Mouse (Mus musculus) MEL (cell line): ENCODE measurements around the gene Rgs11.
A peak's percentile ranks its signal among the peaks of the same experiment; 100 is the strongest.

Source experiments
- CTCF ChIP-seq, 3 experiments: IDR thresholded peaks in 2 of 3; conservative IDR thresholded peaks in 1 of 3; 2 replicates each; pipeline ENCODE4 v1.5.1; 2011 to 2012; ENCODE audit warnings: low read length in 3 of 3, low read depth in 2 of 3, mild to moderate bottlenecking in 2 of 3, improper control_type of control experiment in 1 of 3, inconsistent platforms in 1 of 3, mixed read lengths in 1 of 3, moderate library complexity in 1 of 3; ENCODE audit not compliant: control insufficient read depth in 1 of 3, insufficient read depth in 1 of 3, poor library complexity in 1 of 3, severe bottlenecking in 1 of 3
- EP300 ChIP-seq, 2 experiments: IDR thresholded peaks; 2 replicates each; pipeline ENCODE4 v1.6.1; 2011; ENCODE audit warnings: improper control_type of control experiment in 2 of 2, low read length in 2 of 2, low read depth in 1 of 2, mild to moderate bottlenecking in 1 of 2
- ETS1 ChIP-seq: IDR thresholded peaks from 2 replicates; pipeline ENCODE4 v1.6.1; 2012; ENCODE audit warnings: low read depth, mild to moderate bottlenecking, inconsistent platforms, low read length, improper control_type of control experiment, moderate library complexity
- MAX ChIP-seq: IDR thresholded peaks from 2 replicates; pipeline ENCODE4 v1.6.1; 2011; ENCODE audit warnings: low read length, improper control_type of control experiment
- POLR2A ChIP-seq, 2 experiments: IDR thresholded peaks; 2 replicates each; pipeline ENCODE4 v1.6.1; 2011 to 2012; ENCODE audit warnings: low read length in 2 of 2, mild to moderate bottlenecking in 2 of 2, control low read depth in 1 of 2, improper control_type of control experiment in 1 of 2, low read depth in 1 of 2, moderate library complexity in 1 of 2; ENCODE audit not compliant: control insufficient read depth in 1 of 2, insufficient read depth in 1 of 2, poor library complexity in 1 of 2
- RAD21 ChIP-seq: IDR thresholded peaks from 2 replicates; pipeline ENCODE4 v1.6.1; 2011; ENCODE audit warnings: mild to moderate bottlenecking, low read depth, low read length, improper control_type of control experiment
- ZMIZ1 ChIP-seq: IDR thresholded peaks from 2 replicates; pipeline ENCODE4 v1.6.1; 2012; ENCODE audit warnings: low read depth, mild to moderate bottlenecking, inconsistent platforms, low read length, improper control_type of control experiment, moderate library complexity

DNA sequence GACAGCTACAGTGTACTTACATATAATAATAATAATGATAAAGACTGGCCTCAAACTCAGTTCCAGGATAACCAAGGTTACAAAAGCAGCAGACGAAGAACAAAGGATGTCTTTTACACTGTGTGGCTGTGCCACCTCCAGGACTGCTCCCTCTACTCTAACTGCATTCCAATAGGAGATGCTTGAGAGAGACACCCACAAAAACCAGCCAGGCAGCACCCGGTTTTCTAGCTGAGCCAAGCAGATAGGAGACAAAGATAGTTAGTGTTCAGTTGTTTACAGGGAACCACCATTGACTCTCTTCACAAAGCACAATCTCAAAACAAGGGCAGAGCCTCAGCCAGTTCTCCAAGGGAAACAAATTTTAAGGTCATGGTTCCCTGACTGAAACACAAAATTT, 36.8 kb downstream of the Rgs11 start:
- no peak for TF ChIP-seq ETS1
- TF ChIP-seq ZMIZ1, result no peak
- TF ChIP-seq RAD21, result no peak
- no peak for TF ChIP-seq POLR2A (IDR thresholded peaks at IDR 0.05; ENCODE audit: control insufficient read depth in 1 of 2, insufficient read depth in 1 of 2, low read depth in 1 of 2, low read length in 2 of 2, poor library complexity in 1 of 2)
- TF ChIP-seq EP300 (IDR thresholded peaks at IDR 0.05; ENCODE audit: low read depth in 1 of 2, low read length in 2 of 2), result no peak
- TF ChIP-seq CTCF (IDR thresholded peaks at IDR 0.05 in 2 of 3, conservative IDR thresholded peaks at IDR 0.05 in 1 of 3; ENCODE audit: control insufficient read depth in 1 of 3, insufficient read depth in 1 of 3, low read depth in 2 of 3, low read length in 3 of 3, poor library complexity in 1 of 3, severe bottlenecking in 1 of 3), result no peak
- TF ChIP-seq MAX, result 0 out of 2 replicates have a peak, but pooled peaks have one; percentile 34
